Mouse (Mus musculus) liver, postnatal 0 days (tissue): ENCODE data around the gene Vars. TPM values are rescaled to one million over a fixed set of nuclear protein-coding genes. Genes with fewer than 3 reads are reported as not detected.

Experiments
- ATAC-seq: fragments of 200-750 bp; cut with Nextera tagmentation; 2 replicates; pipeline ENCODE4 v1.8.0; 2017; ENCODE audit warnings: mild to moderate bottlenecking, moderate library complexity
- DNase-seq: peaks from one replicate; pipeline ENCODE4 v3.0.0-alpha.2; 2016
- H3K27ac ChIP-seq: fragments of 300-500 bp; sonication (generic); 2 replicates; pipeline ENCODE4 v1.5.1; 2014; ENCODE audit warnings: antibody characterized with exemption, moderate library complexity, mild to moderate bottlenecking, low read depth
- H3K27me3 ChIP-seq: fragments of 300-500 bp; sonication (generic); 2 replicates; pipeline ENCODE4 v1.6.1; 2014; ENCODE audit warnings: low read length, control low read depth, mixed read lengths; ENCODE audit not compliant: insufficient read depth
- H3K36me3 ChIP-seq: fragments of 300-500 bp; sonication (generic); replicated peaks from 2 replicates; pipeline ENCODE4 v1.6.1; 2014; ENCODE audit warnings: mild to moderate bottlenecking, control low read depth, low read length, moderate library complexity, mixed read lengths; ENCODE audit not compliant: insufficient read depth
- H3K4me1 ChIP-seq: fragments of 300-500 bp; sonication (generic); 2 replicates; pipeline ENCODE4 v1.6.1; 2014; ENCODE audit warnings: antibody characterized with exemption, mild to moderate bottlenecking, control low read depth; ENCODE audit not compliant: insufficient read depth
- H3K4me2 ChIP-seq: fragments of 300-500 bp; sonication (generic); 2 replicates; pipeline ENCODE4 v1.6.1; 2014; ENCODE audit warnings: low read depth, mild to moderate bottlenecking, low read length, moderate library complexity, mixed read lengths
- H3K4me3 ChIP-seq: fragments of 300-500 bp; sonication (generic); 2 replicates; pipeline ENCODE4 v1.5.1; 2014; ENCODE audit warnings: low read depth, low read length
- H3K9ac ChIP-seq: fragments of 300-500 bp; sonication (generic); replicated peaks from 2 replicates; pipeline ENCODE4 v1.6.1; 2014; ENCODE audit warnings: mild to moderate bottlenecking, moderate library complexity
- H3K9me3 ChIP-seq: fragments of 300-500 bp; sonication (generic); 2 replicates; pipeline ENCODE4 v1.6.1; 2016; ENCODE audit warnings: mild to moderate bottlenecking, control low read depth, low read length, mixed read lengths
- CTCF ChIP-seq: sonication (generic); IDR thresholded peaks from 2 replicates; pipeline ENCODE4 v1.5.1; 2016; ENCODE audit warnings: antibody characterized with exemption, low read depth
- EP300 ChIP-seq: IDR thresholded peaks from 2 replicates; pipeline ENCODE4 v1.6.1; 2016; ENCODE audit warnings: antibody characterized with exemption, low read depth, mild to moderate bottlenecking
- WGBS: fragments of 180-500 bp; shearing (Covaris S2); extraction: QIAGEN DNeasy Blood & Tissue Kit; methylation state at CpG from one replicate; pipeline ENCODE4 v1.1.7; 2014; ENCODE audit not compliant: insufficient replicate concordance; 5-methylcytosine and 5-hydroxymethylcytosine counted together
- polyA plus RNA-seq: library from polyadenylated mRNA; unstranded; fragments of >200 nt; fragmentation: Nextera tagmentation; extraction: Ambion mirVana; gene quantifications from 2 replicates; pipeline ENCODE4 v1.2.1, GENCODE M21; 2015

Vars gene
- 38.0 and 43.8 TPM in 2 replicates for polyA plus RNA-seq

GRCm38 (mm10) chr17:35000717-35001451 is at the start of gene Vars:
TSS of gene Vars (plus strand) at chr17:35000987.
- TF ChIP-seq EP300 (peak; percentile 43; the same call in 1 of the 2 replicates), CTCF (0 out of 2 replicates have a peak, but pooled peaks have one; percentile 9)
- DNase-seq = peak; percentile 91
- Histone ChIP-seq H3K4me1 (peaks cover 47% of the 10 kb centered on the region), H3K27me3 (no peaks in the 10 kb centered on the region), H3K4me3 (peak within 1 kb of the TSS; percentile 85), H3K4me2 (peak within 1 kb of the TSS; percentile 75), H3K27ac (peak within 1 kb of the TSS; percentile 98), H3K9me3 (no peaks in the 10 kb centered on the region), H3K9ac (peak within 1 kb of the TSS; percentile 82), H3K36me3 (peaks cover 42% of the 10 kb centered on the region)
- peak; percentile 86 for ATAC-seq
- 2% methylated on average over 70 of the region's 83 CpGs for WGBS

- under 1% methylated on average over 29 of the region's 29 CpGs for WGBS
Observed at GRCm38 (mm10) chr17:34951636-34952377, 49.0 kb upstream of the Vars start.

GRCm38 (mm10) chr17:34952378-34953040 is 48.3 kb upstream of the Vars start:
- H3K9me3 ChIP-seq = no peaks in the 10 kb centered on the region
- peak overlapping the region; percentile 74 for H3K27ac ChIP-seq
- peaks cover 8% of the 10 kb centered on the region for H3K4me1 ChIP-seq
- under 1% methylated on average over 23 of the region's 23 CpGs for WGBS
- peaks cover 5% of the 10 kb centered on the region; the same call in 1 of the 2 replicates for H3K36me3 ChIP-seq
- peak; percentile 85 for DNase-seq
- ATAC-seq = peak; percentile 76
- peak overlapping the region; percentile 87 for H3K9ac ChIP-seq
- H3K27me3 ChIP-seq = peaks cover 6% of the 10 kb centered on the region; the same call in 1 of the 2 replicates
- peak overlapping the region; percentile 93 for H3K4me3 ChIP-seq
- peak overlapping the region; percentile 93 for H3K4me2 ChIP-seq
- TF ChIP-seq CTCF (peak; percentile 85), EP300 (peak; percentile 92)

More at GRCm38 (mm10) chr17:34951636-34952377, 49.0 kb upstream of the Vars start:
- H3K9me3 ChIP-seq = no peaks in the 10 kb centered on the region
- H3K4me1 ChIP-seq = peaks cover 8% of the 10 kb centered on the region
- peak; percentile 30 for ATAC-seq
- TF ChIP-seq CTCF = no peak
- no peak for TF ChIP-seq EP300
- peaks cover 5% of the 10 kb centered on the region; the same call in 1 of the 2 replicates for H3K36me3 ChIP-seq
- H3K27ac ChIP-seq = peak overlapping the region; percentile 74
- peak overlapping the region; percentile 93 for H3K4me2 ChIP-seq
- peak overlapping the region; percentile 93 for H3K4me3 ChIP-seq
- H3K9ac ChIP-seq = peak overlapping the region; percentile 87
- no peak for DNase-seq
- H3K27me3 ChIP-seq = peaks cover 4% of the 10 kb centered on the region; the same call in 1 of the 2 replicates

GRCm38 (mm10) chr17:34953258-34953657 is 47.5 kb upstream of the Vars start:
- WGBS = 71% methylated on average over 3 of the region's 3 CpGs
- Histone ChIP-seq H3K9ac (0 out of 2 replicates have a peak overlapping the region, but pooled peaks have one; percentile 87), H3K4me1 (peaks cover 8% of the 10 kb centered on the region), H3K4me3 (no peak overlapping the region), H3K27ac (no peak overlapping the region), H3K4me2 (no peak overlapping the region), H3K27me3 (peaks cover 6% of the 10 kb centered on the region; the same call in 1 of the 2 replicates), H3K9me3 (no peaks in the 10 kb centered on the region), H3K36me3 (peaks cover 5% of the 10 kb centered on the region; the same call in 1 of the 2 replicates)
- ATAC-seq = no peak
- DNase-seq = no peak
- no peak for TF ChIP-seq CTCF
- TF ChIP-seq EP300 = no peak

GRCm38 (mm10) chr17:34953904-34954303 is 46.9 kb upstream of the Vars start:
- no peak overlapping the region for H3K27ac ChIP-seq
- no peak for TF ChIP-seq CTCF
- TF ChIP-seq EP300 = no peak
- H3K9me3 ChIP-seq = no peaks in the 10 kb centered on the region
- H3K36me3 ChIP-seq = peaks cover 5% of the 10 kb centered on the region; the same call in 1 of the 2 replicates
- ATAC-seq (no peak), DNase-seq (no peak)
- H3K9ac ChIP-seq = no peak overlapping the region
- H3K4me1 ChIP-seq = peaks cover 8% of the 10 kb centered on the region
- WGBS = 88% methylated on average over 4 of the region's 4 CpGs
- H3K4me2 ChIP-seq = no peak overlapping the region
- no peak overlapping the region for H3K4me3 ChIP-seq
- peaks cover 6% of the 10 kb centered on the region; the same call in 1 of the 2 replicates for H3K27me3 ChIP-seq
